Mouse (Mus musculus): ENCODE results near the gene Olfr457. TPM values are rescaled to one million over a fixed set of nuclear protein-coding genes. Genes with fewer than 3 reads are reported as not detected.

The Olfr457 gene
- polyA plus RNA-seq, 1 experiment from 2014 or later: not detected

- H3K4me2 ChIP-seq (replicated peaks): no peak overlapping the region
- H3K36me3 ChIP-seq (replicated peaks; ENCODE audit: control insufficient read depth, insufficient read depth): no peaks in the 10 kb centered on the region
- H3K4me3 ChIP-seq (replicated peaks; ENCODE audit: low read length): no peak overlapping the region
- H3K27ac ChIP-seq: no peak overlapping the region
- H3K4me1 ChIP-seq (replicated peaks; ENCODE audit: control insufficient read depth, insufficient read depth, low read length): no peaks in the 10 kb centered on the region
- no peaks in the 10 kb centered on the region for H3K9me3 ChIP-seq (ENCODE audit: control insufficient read depth, low read length)
- H3K27me3 ChIP-seq (ENCODE audit: control insufficient read depth, insufficient read depth, low read length): no peaks in the 10 kb centered on the region
- WGBS: 84% methylated on average over 2 of the region's 2 CpGs
- no peak overlapping the region for H3K9ac ChIP-seq
- ATAC-seq (ENCODE audit: low FRiP score) (no peak), DNase-seq (ENCODE audit: low spot score) (no peak)
Observed at GRCm38 (mm10) chr6:42447381-42447780, 28.8 kb downstream of the Olfr457 start.

GRCm38 (mm10) chr6:42444491-42444890 is 31.6 kb downstream of the Olfr457 start:
- ATAC-seq (ENCODE audit: low FRiP score) (no peak), DNase-seq (ENCODE audit: low spot score) (no peak)
- Histone ChIP-seq H3K4me2 (replicated peaks) (no peak overlapping the region), H3K4me3 (replicated peaks; ENCODE audit: low read length) (no peak overlapping the region), H3K27me3 (ENCODE audit: control insufficient read depth, insufficient read depth, low read length) (no peaks in the 10 kb centered on the region), H3K27ac (no peak overlapping the region), H3K4me1 (replicated peaks; ENCODE audit: control insufficient read depth, insufficient read depth, low read length) (no peaks in the 10 kb centered on the region), H3K9me3 (ENCODE audit: control insufficient read depth, low read length) (no peaks in the 10 kb centered on the region), H3K9ac (no peak overlapping the region), H3K36me3 (replicated peaks; ENCODE audit: control insufficient read depth, insufficient read depth) (no peaks in the 10 kb centered on the region)
- WGBS: 76% methylated on average over 2 of the region's 2 CpGs

GRCm38 (mm10) chr6:42441395-42441794 is 34.7 kb downstream of the Olfr457 start:
- H3K4me1 ChIP-seq (replicated peaks; ENCODE audit: control insufficient read depth, insufficient read depth, low read length): no peaks in the 10 kb centered on the region
- H3K9ac ChIP-seq: no peak overlapping the region
- H3K27ac ChIP-seq: no peak overlapping the region
- ATAC-seq (ENCODE audit: low FRiP score) (no peak), DNase-seq (ENCODE audit: low spot score) (no peak)
- no peak overlapping the region for H3K4me2 ChIP-seq (replicated peaks)
- no peaks in the 10 kb centered on the region for H3K36me3 ChIP-seq (replicated peaks; ENCODE audit: control insufficient read depth, insufficient read depth)
- no peak overlapping the region for H3K4me3 ChIP-seq (replicated peaks; ENCODE audit: low read length)
- 70% methylated on average over 2 of the region's 2 CpGs for WGBS
- H3K9me3 ChIP-seq (ENCODE audit: control insufficient read depth, low read length): no peaks in the 10 kb centered on the region
- H3K27me3 ChIP-seq (ENCODE audit: control insufficient read depth, insufficient read depth, low read length): no peaks in the 10 kb centered on the region

GRCm38 (mm10) chr6:42435490-42435889 is 40.6 kb downstream of the Olfr457 start:
- no peaks in the 10 kb centered on the region for H3K27me3 ChIP-seq (ENCODE audit: control insufficient read depth, insufficient read depth, low read length)
- no peaks in the 10 kb centered on the region for H3K4me1 ChIP-seq (replicated peaks; ENCODE audit: control insufficient read depth, insufficient read depth, low read length)
- no peak overlapping the region for H3K9ac ChIP-seq
- DNase-seq (ENCODE audit: low spot score) (no peak), ATAC-seq (ENCODE audit: low FRiP score) (no peak)
- WGBS: 84% methylated on average over 2 of the region's 2 CpGs
- H3K9me3 ChIP-seq (ENCODE audit: control insufficient read depth, low read length): no peaks in the 10 kb centered on the region
- H3K4me3 ChIP-seq (replicated peaks; ENCODE audit: low read length): no peak overlapping the region
- H3K4me2 ChIP-seq (replicated peaks): no peak overlapping the region
- H3K36me3 ChIP-seq (replicated peaks; ENCODE audit: control insufficient read depth, insufficient read depth): no peaks in the 10 kb centered on the region
- no peak overlapping the region for H3K27ac ChIP-seq

DNA sequence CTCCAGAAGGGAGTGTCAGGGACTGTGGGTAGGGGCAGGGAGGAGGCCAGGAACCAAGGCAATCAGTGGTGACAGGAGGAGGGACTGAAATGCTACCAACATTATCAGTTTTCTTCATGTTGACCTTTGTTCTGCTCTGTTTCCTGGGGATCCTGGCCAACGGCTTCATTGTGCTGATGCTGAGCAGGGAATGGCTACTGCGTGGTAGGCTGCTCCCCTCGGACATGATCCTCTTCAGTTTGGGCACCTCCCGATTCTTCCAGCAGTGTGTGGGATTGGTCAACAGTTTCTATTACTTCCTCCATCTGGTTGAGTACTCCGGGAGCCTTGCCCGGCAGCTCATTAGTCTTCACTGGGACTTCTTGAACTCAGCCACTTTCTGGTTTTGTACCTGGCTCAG is 41.7 kb downstream of the Olfr457 start, which contains the start of gene Tas2r126:
Gene Tas2r126 (plus strand): TSS at position 90 of the 400 bp plus-strand sequence.
- no peak within 1 kb of the TSS for H3K4me3 ChIP-seq (replicated peaks; ENCODE audit: low read length)
- H3K36me3 ChIP-seq (replicated peaks; ENCODE audit: control insufficient read depth, insufficient read depth): no peaks in the 10 kb centered on the region
- DNase-seq (ENCODE audit: low spot score): no peak
- H3K4me1 ChIP-seq (replicated peaks; ENCODE audit: control insufficient read depth, insufficient read depth, low read length): no peaks in the 10 kb centered on the region
- ATAC-seq (ENCODE audit: low FRiP score): no peak
- no peaks in the 10 kb centered on the region for H3K9me3 ChIP-seq (ENCODE audit: control insufficient read depth, low read length)
- no peaks in the 10 kb centered on the region for H3K27me3 ChIP-seq (ENCODE audit: control insufficient read depth, insufficient read depth, low read length)
- H3K27ac ChIP-seq: no peak within 1 kb of the TSS
- H3K9ac ChIP-seq: no peak within 1 kb of the TSS
- no peak within 1 kb of the TSS for H3K4me2 ChIP-seq (replicated peaks)
- 92% methylated on average over 6 of the region's 6 CpGs for WGBS

DNA sequence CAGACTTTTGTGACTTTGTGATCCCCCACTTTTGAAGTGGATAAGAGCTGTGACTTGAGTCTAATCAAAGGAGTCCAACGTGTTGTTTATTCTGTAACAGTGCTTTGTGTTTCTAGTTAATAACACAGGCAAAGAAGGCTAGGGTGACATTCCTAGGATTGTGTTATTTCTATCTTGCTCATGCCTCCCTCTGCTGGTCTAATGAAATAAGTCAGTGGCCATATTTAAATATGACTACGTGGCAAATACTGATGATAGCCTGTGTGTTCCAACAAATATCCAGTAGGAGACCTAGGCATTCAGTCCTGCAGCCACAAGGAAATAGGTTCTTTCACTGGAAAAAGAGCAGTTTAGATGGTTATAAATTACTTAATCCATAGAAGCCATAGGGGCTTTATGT is 42.6 kb downstream of the Olfr457 start:
- no peak overlapping the region for H3K4me2 ChIP-seq (replicated peaks)
- no peak for ATAC-seq (ENCODE audit: low FRiP score)
- WGBS: 67% methylated on average over 2 of the region's 2 CpGs
- no peaks in the 10 kb centered on the region for H3K36me3 ChIP-seq (replicated peaks; ENCODE audit: control insufficient read depth, insufficient read depth)
- H3K4me3 ChIP-seq (replicated peaks; ENCODE audit: low read length): no peak overlapping the region
- no peak overlapping the region for H3K9ac ChIP-seq
- H3K9me3 ChIP-seq (ENCODE audit: control insufficient read depth, low read length): no peaks in the 10 kb centered on the region
- no peaks in the 10 kb centered on the region for H3K27me3 ChIP-seq (ENCODE audit: control insufficient read depth, insufficient read depth, low read length)
- no peak overlapping the region for H3K27ac ChIP-seq
- no peaks in the 10 kb centered on the region for H3K4me1 ChIP-seq (replicated peaks; ENCODE audit: control insufficient read depth, insufficient read depth, low read length)
- DNase-seq (ENCODE audit: low spot score): no peak

- 90% methylated on average over 4 of the region's 4 CpGs for WGBS
Observed at GRCm38 (mm10) chr6:42426337-42426736, 49.8 kb downstream of the Olfr457 start.

GRCm38 (mm10) chr6:42424472-42424871 is 51.7 kb downstream of the Olfr457 start:
- no peak for ATAC-seq (ENCODE audit: low FRiP score)
- WGBS: 95% methylated on average over 3 of the region's 3 CpGs
- H3K36me3 ChIP-seq (replicated peaks; ENCODE audit: control insufficient read depth, insufficient read depth): no peaks in the 10 kb centered on the region

More at GRCm38 (mm10) chr6:42426337-42426736, 49.8 kb downstream of the Olfr457 start:
- Histone ChIP-seq H3K27me3 (ENCODE audit: control insufficient read depth, insufficient read depth, low read length) (no peaks in the 10 kb centered on the region), H3K36me3 (replicated peaks; ENCODE audit: control insufficient read depth, insufficient read depth) (no peaks in the 10 kb centered on the region), H3K9me3 (ENCODE audit: control insufficient read depth, low read length) (no peaks in the 10 kb centered on the region), H3K4me1 (replicated peaks; ENCODE audit: control insufficient read depth, insufficient read depth, low read length) (no peaks in the 10 kb centered on the region), H3K4me2 (replicated peaks) (no peak overlapping the region), H3K9ac (no peak overlapping the region), H3K27ac (no peak overlapping the region), H3K4me3 (replicated peaks; ENCODE audit: low read length) (no peak overlapping the region)
- DNase-seq (ENCODE audit: low spot score) (no peak), ATAC-seq (ENCODE audit: low FRiP score) (no peak)

DNA sequence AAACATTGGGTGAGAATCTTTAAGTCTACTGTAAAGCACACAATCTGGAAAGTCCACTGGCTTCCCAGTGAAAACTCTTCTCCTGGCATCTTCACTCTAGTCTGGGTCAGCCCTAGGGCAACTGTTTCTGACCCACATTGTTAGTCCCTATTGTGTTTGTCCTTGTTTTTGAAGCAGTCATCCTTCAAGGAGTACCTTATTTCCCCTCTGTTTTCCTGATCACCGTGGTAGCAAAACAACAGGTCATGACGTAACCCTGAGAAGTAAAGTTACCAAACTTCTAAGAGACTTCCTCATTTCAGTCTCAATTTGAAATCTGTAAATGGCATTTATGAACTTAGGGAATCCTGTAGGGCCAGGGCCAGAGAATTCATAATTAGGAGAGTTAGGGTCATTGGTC is 54.7 kb downstream of the Olfr457 start:
- H3K9me3 ChIP-seq (ENCODE audit: control insufficient read depth, low read length): no peaks in the 10 kb centered on the region
- 77% methylated on average over 2 of the region's 2 CpGs for WGBS
- no peaks in the 10 kb centered on the region for H3K36me3 ChIP-seq (replicated peaks; ENCODE audit: control insufficient read depth, insufficient read depth)
- no peaks in the 10 kb centered on the region for H3K4me1 ChIP-seq (replicated peaks; ENCODE audit: control insufficient read depth, insufficient read depth, low read length)
- ATAC-seq (ENCODE audit: low FRiP score): no peak
- H3K4me2 ChIP-seq (replicated peaks): no peak overlapping the region
- no peak overlapping the region for H3K4me3 ChIP-seq (replicated peaks; ENCODE audit: low read length)
- H3K9ac ChIP-seq: no peak overlapping the region
- no peak for DNase-seq (ENCODE audit: low spot score)
- no peaks in the 10 kb centered on the region for H3K27me3 ChIP-seq (ENCODE audit: control insufficient read depth, insufficient read depth, low read length)
- H3K27ac ChIP-seq: no peak overlapping the region

More at GRCm38 (mm10) chr6:42424472-42424871, 51.7 kb downstream of the Olfr457 start:
- H3K4me3 ChIP-seq (replicated peaks; ENCODE audit: low read length): no peak overlapping the region
- no peak overlapping the region for H3K27ac ChIP-seq
- no peak overlapping the region for H3K4me2 ChIP-seq (replicated peaks)
- no peak for DNase-seq (ENCODE audit: low spot score)
- no peaks in the 10 kb centered on the region for H3K4me1 ChIP-seq (replicated peaks; ENCODE audit: control insufficient read depth, insufficient read depth, low read length)
- H3K9me3 ChIP-seq (ENCODE audit: control insufficient read depth, low read length): no peaks in the 10 kb centered on the region
- H3K27me3 ChIP-seq (ENCODE audit: control insufficient read depth, insufficient read depth, low read length): no peaks in the 10 kb centered on the region
- H3K9ac ChIP-seq: no peak overlapping the region

DNA sequence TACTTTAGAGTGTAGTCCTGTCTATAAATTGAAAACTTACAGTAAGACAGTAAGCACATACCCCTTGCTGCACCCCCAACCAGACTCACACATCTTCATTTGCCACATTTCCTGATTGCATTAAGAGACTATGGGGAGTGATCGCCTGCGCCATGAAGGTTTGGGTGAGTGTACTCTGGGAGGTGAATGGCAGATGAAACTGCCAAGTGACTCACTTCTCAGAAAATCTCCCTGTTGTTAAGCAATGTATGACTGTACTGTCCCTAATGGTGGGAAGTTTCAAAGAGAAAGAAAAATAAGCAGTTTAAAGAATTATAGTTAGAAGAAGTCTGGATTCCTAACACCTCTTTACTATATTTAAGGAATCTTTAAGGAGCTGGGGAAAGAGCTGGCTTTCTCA is 56.7 kb downstream of the Olfr457 start:
- DNase-seq (ENCODE audit: low spot score) (no peak), ATAC-seq (ENCODE audit: low FRiP score) (no peak)
- Histone ChIP-seq H3K36me3 (replicated peaks; ENCODE audit: control insufficient read depth, insufficient read depth) (no peaks in the 10 kb centered on the region), H3K27ac (no peak overlapping the region), H3K4me1 (replicated peaks; ENCODE audit: control insufficient read depth, insufficient read depth, low read length) (no peaks in the 10 kb centered on the region), H3K4me2 (replicated peaks) (no peak overlapping the region), H3K4me3 (replicated peaks; ENCODE audit: low read length) (no peak overlapping the region), H3K9me3 (ENCODE audit: control insufficient read depth, low read length) (no peaks in the 10 kb centered on the region), H3K9ac (no peak overlapping the region), H3K27me3 (ENCODE audit: control insufficient read depth, insufficient read depth, low read length) (no peaks in the 10 kb centered on the region)
- WGBS: 93% methylated on average over 2 of the region's 2 CpGs
